Mouse (Mus musculus) C2C12 (cell line): ENCODE data around the gene Ctsc.

Experiments
- CTCF ChIP-seq: IDR thresholded peaks from one replicate; pipeline ENCODE4 v1.5.1; 2011; ENCODE audit not compliant: control insufficient read depth, insufficient read depth, insufficient read length
- MAX ChIP-seq: IDR thresholded peaks from one replicate; pipeline ENCODE4 v1.6.1; 2011; ENCODE audit warnings: mild to moderate bottlenecking, control low read depth
- MYOD1 ChIP-seq: IDR thresholded peaks from one replicate; pipeline ENCODE4 v1.6.1; 2011; ENCODE audit warnings: low read depth; ENCODE audit not compliant: control insufficient read depth, insufficient read length
- MYOG ChIP-seq: IDR thresholded peaks from one replicate; pipeline ENCODE4 v1.6.1; 2011; ENCODE audit not compliant: control insufficient read depth, insufficient read length; ENCODE audit errors: extremely low read depth
- USF1 ChIP-seq: IDR thresholded peaks from one replicate; pipeline ENCODE4 v1.6.1; 2011; ENCODE audit warnings: low read depth, mild to moderate bottlenecking, control low read depth, moderate library complexity

GRCm38 (mm10) chr7:88278628-88279196 lies 827 bp downstream of the Ctsc start:
- no peak for TF ChIP-seq CTCF
- no peak for TF ChIP-seq MAX
- TF ChIP-seq MYOD1, result no peak
- TF ChIP-seq MYOG, result no peak
- no peak for TF ChIP-seq USF1
